Mouse (Mus musculus): ENCODE measurements at regions not wholly inside any gene's neighbourhood (a gene's known extent, or its start where the extent isn't known, plus 50 kb on each side); places are given as distances from the start of the nearest gene placed in this dataset.
A peak's percentile ranks its signal among the peaks of the same experiment; 100 is the strongest.

GRCm38 (mm10) chr5:43137777-43138176, 95.2 kb upstream of the Cpeb2 start:
- DNase-seq (ENCODE audit: low read depth, low spot score) = no peak

- no peak for DNase-seq (ENCODE audit: low read depth, low spot score)
Observed at GRCm38 (mm10) chr5:43138931-43139486, 94.0 kb upstream of the Cpeb2 start.

GRCm38 (mm10) chr5:43139813-43140212, 93.2 kb upstream of the Cpeb2 start:
- no peak for DNase-seq (ENCODE audit: low read depth, low spot score)

GRCm38 (mm10) chr5:43145939-43146338, 87.0 kb upstream of the Cpeb2 start:
- DNase-seq (ENCODE audit: low read depth, low spot score) = no peak

GRCm38 (mm10) chr5:43146928-43147327, 86.0 kb upstream of the Cpeb2 start:
- DNase-seq (ENCODE audit: low read depth, low spot score) = no peak

- DNase-seq (ENCODE audit: low read depth, low spot score) = peak; percentile 24
Observed at GRCm38 (mm10) chr5:43148486-43148885, 84.5 kb upstream of the Cpeb2 start.

- DNase-seq (ENCODE audit: low read depth, low spot score) = peak; percentile 3
Observed at GRCm38 (mm10) chr5:43149559-43149958, 83.4 kb upstream of the Cpeb2 start.

- DNase-seq (ENCODE audit: low read depth, low spot score) = no peak
Observed at GRCm38 (mm10) chr5:43151099-43151774, 81.7 kb upstream of the Cpeb2 start.

GRCm38 (mm10) chr5:43152119-43152611, 80.8 kb upstream of the Cpeb2 start:
- DNase-seq (ENCODE audit: low read depth, low spot score) = no peak

- DNase-seq (ENCODE audit: low read depth, low spot score) = no peak
Observed at GRCm38 (mm10) chr5:43152881-43153280, 80.1 kb upstream of the Cpeb2 start.

- DNase-seq (ENCODE audit: low read depth, low spot score) = no peak
Observed at GRCm38 (mm10) chr5:43156771-43157170, 76.2 kb upstream of the Cpeb2 start.

- DNase-seq (ENCODE audit: low read depth, low spot score) = no peak
Observed at GRCm38 (mm10) chr5:43160140-43160539, 72.8 kb upstream of the Cpeb2 start.

GRCm38 (mm10) chr5:43181475-43181874, 51.5 kb upstream of the Cpeb2 start:
- no peak for DNase-seq (ENCODE audit: low read depth, low spot score)

Measured in forelimb bud, embryonic 11.5 days (tissue).